Mouse (Mus musculus): ENCODE data around the gene Sgms1.

DNA sequence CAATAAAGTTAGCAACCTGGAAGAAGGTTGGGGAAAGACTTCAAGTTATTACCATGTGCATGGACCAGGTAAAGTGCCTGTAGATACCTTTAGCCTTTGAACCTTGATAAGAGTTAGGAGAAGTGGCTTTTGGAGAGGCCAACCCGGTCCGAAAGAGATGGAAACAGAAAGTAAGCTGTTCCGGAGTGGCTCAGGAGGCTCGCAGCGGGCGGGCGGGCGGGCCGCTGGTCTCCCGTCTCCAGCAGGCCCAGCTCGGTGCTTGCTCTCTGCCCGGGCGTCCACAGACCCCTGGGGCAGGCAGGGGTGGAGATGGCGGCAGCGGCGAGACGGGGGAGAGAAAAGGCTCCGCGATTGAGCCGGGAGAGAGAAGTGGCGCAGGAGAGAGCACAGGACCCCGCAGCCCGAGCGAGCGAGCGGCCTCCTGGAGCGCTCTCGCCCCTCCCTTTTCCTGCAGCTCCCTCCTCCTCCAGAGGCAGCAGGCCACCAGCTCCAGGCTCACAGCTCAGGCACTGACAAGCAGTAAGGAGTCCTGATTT lies 281.7 kb downstream of the Sgms1 start, which contains the start of gene Asah2:
- TF ChIP-seq CTCF (IDR thresholded peaks at IDR 0.05; ENCODE audit: control insufficient read depth, insufficient read depth, insufficient read length) (no peak), CEBPB (IDR thresholded peaks at IDR 0.05; ENCODE audit: low read depth) (no peak), MYOD1 (IDR thresholded peaks at IDR 0.05; ENCODE audit: control insufficient read depth, insufficient read length, low read depth) (no peak), USF1 (IDR thresholded peaks at IDR 0.05; ENCODE audit: low read depth) (no peak)

All from C2C12 (cell line).